Mouse (Mus musculus) embryonic facial prominence, embryonic 11.5 days (tissue): ENCODE measurements around the gene Lypd6b. TPM values are rescaled to one million over a fixed set of nuclear protein-coding genes. Genes with fewer than 3 reads are reported as not detected.

Experiments
- ATAC-seq: fragments of 200-750 bp; cut with Nextera tagmentation; replicated peaks from 2 replicates; pipeline ENCODE4 v1.8.0; 2017; ENCODE audit warnings: low read depth; ENCODE audit not compliant: insufficient number of reproducible peaks, low FRiP score, low TSS enrichment
- DNase-seq: peaks from one replicate; pipeline ENCODE4 v3.0.0-alpha.2; 2015; ENCODE audit warnings: low spot score
- H3K27ac ChIP-seq: fragments of 300-500 bp; sonication (generic); replicated peaks from 2 replicates; pipeline ENCODE4 v1.5.1; 2014; ENCODE audit warnings: mild to moderate bottlenecking, low read depth, low read length, control low read depth
- H3K27me3 ChIP-seq: fragments of 300-500 bp; sonication (generic); 2 replicates; pipeline ENCODE4 v1.6.1; 2014; ENCODE audit warnings: mild to moderate bottlenecking, low read length, moderate library complexity, mixed read lengths; ENCODE audit not compliant: control insufficient read depth, insufficient read depth
- H3K36me3 ChIP-seq: fragments of 300-500 bp; sonication (generic); replicated peaks from 2 replicates; pipeline ENCODE4 v1.6.1; 2014; ENCODE audit warnings: low read depth, mild to moderate bottlenecking, low read length, moderate library complexity, mixed read lengths; ENCODE audit not compliant: control insufficient read depth, insufficient read depth
- H3K4me1 ChIP-seq: fragments of 300-500 bp; sonication (generic); 2 replicates; pipeline ENCODE4 v1.6.1; 2014; ENCODE audit warnings: low read length, mixed read lengths; ENCODE audit not compliant: control insufficient read depth, insufficient read depth
- H3K4me2 ChIP-seq: fragments of 300-500 bp; sonication (generic); 2 replicates; pipeline ENCODE4 v1.6.1; 2014; ENCODE audit warnings: low read depth, mild to moderate bottlenecking, control low read depth, low read length, moderate library complexity
- H3K4me3 ChIP-seq: fragments of 300-500 bp; sonication (generic); 2 replicates; pipeline ENCODE4 v1.5.1; 2014; ENCODE audit warnings: low read depth, low read length, control low read depth
- H3K9ac ChIP-seq: fragments of 300-500 bp; sonication (generic); replicated peaks from 2 replicates; pipeline ENCODE4 v1.6.1; 2014; ENCODE audit warnings: mild to moderate bottlenecking, control low read depth, low read length
- H3K9me3 ChIP-seq: fragments of 300-500 bp; sonication (generic); replicated peaks from 2 replicates; pipeline ENCODE4 v1.6.1; 2016; ENCODE audit warnings: mild to moderate bottlenecking, low read length, inconsistent platforms, mixed read lengths; ENCODE audit not compliant: control insufficient read depth
- WGBS: fragments of 180-500 bp; shearing (Covaris S2); extraction: QIAGEN DNeasy Blood & Tissue Kit; methylation state at CpG from one replicate; pipeline ENCODE4 v1.1.7; 2014; 5-methylcytosine and 5-hydroxymethylcytosine counted together
- polyA plus RNA-seq: library from polyadenylated mRNA; unstranded; fragments of >200 nt; fragmentation: Nextera tagmentation; extraction: Ambion mirVana; gene quantifications from 2 replicates; pipeline ENCODE4 v1.2.1, GENCODE M21; 2014

The Lypd6b gene
- polyA plus RNA-seq, 1 experiment from 2014 or later, result 4.2 TPM

DNA sequence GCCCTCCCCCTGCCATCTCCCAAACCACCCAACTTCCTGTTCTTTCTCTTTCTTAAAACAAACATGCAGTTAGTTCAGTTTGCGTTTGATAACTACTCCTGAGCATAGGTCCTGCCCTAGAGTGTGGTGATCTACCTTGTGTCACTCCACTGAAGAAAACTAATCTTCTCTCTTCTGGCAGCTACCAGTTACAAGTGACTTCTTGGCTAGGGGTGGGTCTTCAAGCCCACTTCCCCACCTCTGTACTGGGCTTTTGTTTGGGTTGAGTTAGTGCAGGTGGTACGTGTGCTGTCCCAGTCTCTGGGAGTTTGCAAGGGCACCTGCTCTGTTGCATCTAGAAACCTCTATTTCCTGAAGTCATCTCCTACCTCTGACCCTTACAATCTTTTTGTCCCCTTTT, 60.3 kb downstream of the Lypd6b start:
- H3K27ac ChIP-seq, result no peak overlapping the region
- ATAC-seq, result no peak
- no peak overlapping the region for H3K9ac ChIP-seq
- no peaks in the 10 kb centered on the region for H3K9me3 ChIP-seq
- 64% methylated on average over 2 of the region's 2 CpGs for WGBS
- H3K27me3 ChIP-seq, result no peaks in the 10 kb centered on the region
- no peaks in the 10 kb centered on the region for H3K36me3 ChIP-seq
- no peak for DNase-seq
- no peak overlapping the region for H3K4me3 ChIP-seq
- no peak overlapping the region for H3K4me2 ChIP-seq
- no peaks in the 10 kb centered on the region for H3K4me1 ChIP-seq

DNA sequence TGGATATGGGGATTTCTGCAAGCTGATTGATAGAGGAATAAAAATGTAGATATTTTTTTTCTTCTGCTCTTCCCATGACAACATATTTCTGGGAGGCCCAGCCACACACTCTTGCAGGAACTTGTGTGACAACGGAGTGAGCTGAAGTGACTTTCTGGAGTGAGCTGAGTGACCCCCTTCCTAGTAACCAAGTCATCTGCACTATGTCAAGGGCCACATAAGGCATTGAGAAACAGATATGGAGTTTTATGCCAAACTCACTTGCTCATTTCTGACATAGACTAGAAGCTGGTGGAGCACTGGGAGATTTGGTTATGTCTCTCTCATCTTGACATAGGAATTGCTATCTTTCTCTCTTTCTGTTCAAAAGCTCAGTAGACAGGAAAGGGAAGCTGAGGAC, 62.3 kb downstream of the Lypd6b start:
- H3K4me3 ChIP-seq, result no peak overlapping the region
- ATAC-seq (no peak), DNase-seq (no peak)
- 87% methylated on average over 1 of the region's 1 CpGs for WGBS
- H3K4me2 ChIP-seq, result no peak overlapping the region
- no peaks in the 10 kb centered on the region for H3K36me3 ChIP-seq
- H3K27me3 ChIP-seq, result no peaks in the 10 kb centered on the region
- H3K9ac ChIP-seq, result no peak overlapping the region
- no peaks in the 10 kb centered on the region for H3K9me3 ChIP-seq
- no peak overlapping the region for H3K27ac ChIP-seq
- H3K4me1 ChIP-seq, result no peaks in the 10 kb centered on the region

DNA sequence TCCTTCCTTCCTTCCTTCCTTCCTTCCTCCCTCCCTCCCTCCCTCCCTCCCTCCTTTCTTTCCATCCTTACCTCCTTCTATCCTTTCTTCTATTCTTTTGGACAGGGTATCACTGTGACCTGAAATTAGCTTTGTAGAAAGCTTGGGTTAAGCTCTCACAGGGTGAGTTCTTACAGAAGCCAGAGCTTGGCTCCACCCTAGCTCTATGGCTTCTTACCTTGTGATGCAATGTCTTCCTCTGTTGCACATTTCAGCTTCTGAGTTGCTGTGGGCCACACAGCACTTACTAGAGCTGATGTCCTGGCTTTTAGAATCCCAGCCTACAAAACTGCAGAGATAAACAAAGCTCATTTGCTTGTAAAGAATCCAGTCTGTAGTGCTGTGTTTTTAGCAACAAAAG, 64.5 kb downstream of the Lypd6b start:
- H3K4me1 ChIP-seq, result no peaks in the 10 kb centered on the region
- H3K27ac ChIP-seq, result no peak overlapping the region
- no peaks in the 10 kb centered on the region for H3K9me3 ChIP-seq
- no peaks in the 10 kb centered on the region for H3K36me3 ChIP-seq
- no peak overlapping the region for H3K4me2 ChIP-seq
- H3K4me3 ChIP-seq, result no peak overlapping the region
- H3K27me3 ChIP-seq, result no peaks in the 10 kb centered on the region
- no peak for DNase-seq
- H3K9ac ChIP-seq, result no peak overlapping the region
- ATAC-seq, result no peak

DNA sequence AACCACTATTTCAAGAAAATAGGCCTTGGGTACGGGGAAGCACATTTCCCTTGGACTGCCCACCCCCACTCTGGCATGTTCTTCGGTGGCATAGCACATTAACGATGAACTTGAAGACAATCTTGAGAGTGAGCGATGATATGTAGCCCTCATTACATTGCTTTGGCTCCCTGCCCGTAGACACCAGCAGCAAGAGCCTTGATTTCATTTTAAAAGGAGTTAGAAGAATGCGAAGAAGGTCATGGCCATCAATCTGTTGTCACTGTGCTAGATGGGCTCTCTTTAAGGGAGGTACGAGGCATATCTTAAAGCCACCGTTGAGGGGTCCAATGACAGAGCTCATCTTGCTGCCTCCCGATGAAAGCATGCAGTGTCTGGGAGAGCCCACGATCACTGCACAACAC, 68.7 kb downstream of the Lypd6b start:
- no peak overlapping the region for H3K4me3 ChIP-seq
- ATAC-seq, result no peak
- H3K9me3 ChIP-seq, result no peaks in the 10 kb centered on the region
- 85% methylated on average over 10 of the region's 10 CpGs for WGBS
- no peak for DNase-seq
- no peak overlapping the region for H3K9ac ChIP-seq
- H3K36me3 ChIP-seq, result no peaks in the 10 kb centered on the region
- no peaks in the 10 kb centered on the region for H3K27me3 ChIP-seq
- H3K27ac ChIP-seq, result no peak overlapping the region
- no peaks in the 10 kb centered on the region for H3K4me1 ChIP-seq
- H3K4me2 ChIP-seq, result no peak overlapping the region

DNA sequence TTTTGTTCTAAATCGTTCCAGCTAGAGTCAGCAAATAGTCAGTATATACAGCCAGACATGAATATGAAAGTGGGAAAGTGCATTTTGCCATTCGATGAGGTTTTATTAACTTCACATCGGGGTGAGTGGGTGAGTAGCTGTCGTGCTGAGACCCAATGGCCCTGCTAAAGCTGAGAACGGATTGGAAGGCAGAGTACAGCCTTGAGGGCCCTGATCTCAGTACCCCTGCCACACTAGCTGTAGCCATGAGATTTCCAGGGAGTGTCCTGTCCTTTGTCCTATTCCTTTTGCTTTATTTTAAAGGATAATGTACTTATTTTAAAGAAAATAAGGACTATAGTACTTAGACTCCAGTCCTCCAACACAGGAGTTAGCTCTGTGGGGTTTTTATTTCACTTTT, 69.1 kb downstream of the Lypd6b start:
- no peak for DNase-seq
- WGBS, result 86% methylated on average over 5 of the region's 5 CpGs
- Histone ChIP-seq H3K36me3 (no peaks in the 10 kb centered on the region), H3K27me3 (no peaks in the 10 kb centered on the region), H3K4me1 (no peaks in the 10 kb centered on the region), H3K4me3 (no peak overlapping the region), H3K27ac (no peak overlapping the region), H3K9me3 (no peaks in the 10 kb centered on the region), H3K4me2 (no peak overlapping the region), H3K9ac (no peak overlapping the region)
- no peak for ATAC-seq

DNA sequence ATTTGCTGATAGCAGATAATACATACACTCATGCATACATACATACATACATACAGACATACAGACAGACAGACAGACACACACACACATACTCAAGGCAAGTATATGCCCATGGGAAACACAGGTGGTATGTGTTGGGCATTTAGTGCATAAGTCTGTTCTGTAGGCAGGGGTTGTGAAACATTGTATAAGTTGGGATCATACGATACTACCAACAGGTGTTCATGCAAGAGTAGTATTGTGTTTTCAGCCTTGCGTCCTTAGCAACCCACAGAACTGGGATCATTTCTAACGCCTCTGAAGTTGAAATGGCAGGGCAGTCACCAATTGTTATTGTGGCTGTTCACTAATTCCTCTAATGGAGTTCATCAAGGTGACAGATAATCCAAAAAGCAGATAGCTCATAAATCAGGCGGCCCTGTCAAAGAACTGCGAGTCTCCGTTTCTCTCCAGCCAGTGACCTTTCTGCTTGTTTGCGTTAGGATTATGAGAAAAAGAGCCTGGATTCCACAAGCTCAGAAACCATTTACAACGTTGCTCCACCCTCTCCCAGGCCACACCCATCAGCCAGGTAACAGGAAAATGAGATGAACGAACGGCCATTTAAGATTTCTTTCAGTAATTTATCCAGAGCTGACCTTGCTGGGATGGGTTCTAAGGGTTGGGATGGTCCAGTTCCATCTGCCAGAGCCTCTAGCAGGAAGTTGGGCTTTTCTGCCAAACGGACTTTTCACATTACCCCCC, 72.9 kb downstream of the Lypd6b start:
- Histone ChIP-seq H3K27me3 (no peaks in the 10 kb centered on the region), H3K36me3 (no peaks in the 10 kb centered on the region), H3K9me3 (no peaks in the 10 kb centered on the region), H3K9ac (no peak overlapping the region), H3K27ac (no peak overlapping the region), H3K4me3 (no peak overlapping the region), H3K4me2 (no peak overlapping the region), H3K4me1 (no peaks in the 10 kb centered on the region)
- no peak for ATAC-seq
- WGBS, result 51% methylated on average over 11 of the region's 11 CpGs
- no peak for DNase-seq

DNA sequence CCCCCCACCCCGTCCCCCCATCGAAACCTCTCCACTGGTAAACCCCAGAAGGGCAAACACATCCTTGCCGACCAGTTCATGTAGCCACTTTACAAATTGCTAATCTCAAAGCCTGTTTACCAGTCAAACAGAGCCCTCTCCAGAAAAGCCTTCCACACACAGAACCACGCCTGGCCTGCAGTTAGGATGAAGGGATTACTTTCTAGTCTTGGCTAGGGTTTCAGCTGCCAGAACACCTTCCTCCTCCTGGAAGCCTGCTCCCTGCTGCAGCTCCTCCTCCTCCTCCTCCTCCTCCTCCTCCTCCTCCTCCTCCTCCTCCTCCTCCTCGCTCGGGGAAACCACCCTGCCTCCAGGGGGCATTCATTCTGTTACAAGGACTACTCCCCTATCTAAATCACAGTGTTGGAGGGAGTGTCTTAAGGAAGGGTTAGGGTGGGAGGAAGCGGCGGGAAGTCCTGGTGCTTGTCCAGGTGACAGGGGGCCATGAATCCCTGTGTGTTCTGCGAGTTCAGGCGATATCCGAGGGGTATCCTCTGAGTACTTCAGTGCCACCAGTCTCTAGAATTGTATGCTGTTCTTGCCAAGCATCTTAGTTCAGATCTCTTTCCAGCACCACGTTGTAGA, 73.6 kb downstream of the Lypd6b start:
- H3K4me2 ChIP-seq, result no peak overlapping the region
- H3K9ac ChIP-seq, result no peak overlapping the region
- no peaks in the 10 kb centered on the region for H3K27me3 ChIP-seq
- ATAC-seq (no peak), DNase-seq (no peak)
- 25% methylated on average over 10 of the region's 12 CpGs for WGBS
- H3K9me3 ChIP-seq, result no peaks in the 10 kb centered on the region
- H3K4me3 ChIP-seq, result no peak overlapping the region
- no peaks in the 10 kb centered on the region for H3K36me3 ChIP-seq
- H3K4me1 ChIP-seq, result no peaks in the 10 kb centered on the region
- H3K27ac ChIP-seq, result no peak overlapping the region

DNA sequence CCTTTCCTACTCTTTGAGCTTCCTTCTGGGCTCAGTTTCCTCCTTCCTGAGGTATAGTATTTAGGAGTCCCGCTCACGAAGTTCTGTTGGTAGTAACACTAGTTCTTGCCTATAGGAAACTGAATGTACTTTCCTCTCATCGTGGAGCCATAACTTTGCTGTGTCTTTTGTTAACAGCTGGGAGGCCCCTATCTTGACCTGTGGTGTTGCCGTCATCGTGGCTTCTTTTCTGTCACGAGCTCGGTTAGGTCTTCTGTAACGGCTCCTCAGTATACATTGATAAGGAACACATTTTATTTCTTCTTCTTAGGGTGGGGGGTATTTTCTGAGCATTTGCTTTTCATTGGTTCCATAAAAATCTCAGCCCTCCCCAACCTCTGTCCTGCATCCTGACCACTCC, 74.2 kb downstream of the Lypd6b start:
- no peak overlapping the region for H3K27ac ChIP-seq
- no peak overlapping the region for H3K4me3 ChIP-seq
- ATAC-seq (no peak), DNase-seq (no peak)
- no peak overlapping the region for H3K4me2 ChIP-seq
- H3K27me3 ChIP-seq, result no peaks in the 10 kb centered on the region
- WGBS, result 67% methylated on average over 8 of the region's 8 CpGs
- no peaks in the 10 kb centered on the region for H3K36me3 ChIP-seq
- H3K9ac ChIP-seq, result no peak overlapping the region
- H3K9me3 ChIP-seq, result no peaks in the 10 kb centered on the region
- H3K4me1 ChIP-seq, result no peaks in the 10 kb centered on the region
